Mouse (Mus musculus): ENCODE results near the gene Mtmr4. TPM values are rescaled to one million over a fixed set of nuclear protein-coding genes. Genes with fewer than 3 reads are reported as not detected.

The Mtmr4 gene
- total and polyA plus RNA-seq, 3 experiments = 7.3 to 20.2 (median 14.3) TPM

GRCm38 (mm10) chr11:87580543-87581085, 11.3 kb upstream of the Mtmr4 start:
- ATAC-seq (ENCODE audit: extremely low read depth, insufficient number of reproducible peaks, low FRiP score, poor library complexity, severe bottlenecking) = no peak
- no peak for DNase-seq (ENCODE audit: low spot score)
- H3K4me3 ChIP-seq (ENCODE audit: low read depth, low read length) = no peak overlapping the region
- peaks cover 45% of the 10 kb centered on the region for H3K4me1 ChIP-seq (ENCODE audit: insufficient read depth, low read depth, low read length)
- H3K9me3 ChIP-seq (replicated peaks) = no peaks in the 10 kb centered on the region
- H3K27me3 ChIP-seq (ENCODE audit: insufficient read depth, low read length) = peaks cover 34% of the 10 kb centered on the region
- TF ChIP-seq POLR2AphosphoS5 (IDR thresholded peaks at IDR 0.05; ENCODE audit: insufficient replicate concordance, low read depth, low read length) (no peak), GATA1 (IDR thresholded peaks at IDR 0.05; ENCODE audit: borderline replicate concordance, low read length) (no peak), CTCF (IDR thresholded peaks at IDR 0.05; ENCODE audit: low read depth, low read length) (no peak), TAL1 (conservative IDR thresholded peaks at IDR 0.05; ENCODE audit: low read depth, low read length) (no peak), GATA2 (IDR thresholded peaks at IDR 0.05; ENCODE audit: borderline replicate concordance, low read depth, low read length) (no peak)
- H3K36me3 ChIP-seq (replicated peaks) = no peaks in the 10 kb centered on the region

GRCm38 (mm10) chr11:87581161-87581865, 10.6 kb upstream of the Mtmr4 start:
- H3K4me1 ChIP-seq (ENCODE audit: insufficient read depth, low read depth, low read length) = peaks cover 45% of the 10 kb centered on the region
- TF ChIP-seq CTCF (IDR thresholded peaks at IDR 0.05; ENCODE audit: low read depth, low read length) = no peak
- no peak for TF ChIP-seq TAL1 (conservative IDR thresholded peaks at IDR 0.05; ENCODE audit: low read depth, low read length)
- no peak for TF ChIP-seq POLR2AphosphoS5 (IDR thresholded peaks at IDR 0.05; ENCODE audit: insufficient replicate concordance, low read depth, low read length)
- no peak for TF ChIP-seq GATA2 (IDR thresholded peaks at IDR 0.05; ENCODE audit: borderline replicate concordance, low read depth, low read length)
- no peak for TF ChIP-seq GATA1 (IDR thresholded peaks at IDR 0.05; ENCODE audit: borderline replicate concordance, low read length)
- ATAC-seq (ENCODE audit: extremely low read depth, insufficient number of reproducible peaks, low FRiP score, poor library complexity, severe bottlenecking) (no peak), DNase-seq (ENCODE audit: low spot score) (no peak)
- no peaks in the 10 kb centered on the region for H3K9me3 ChIP-seq (replicated peaks)
- peaks cover 30% of the 10 kb centered on the region for H3K27me3 ChIP-seq (ENCODE audit: insufficient read depth, low read length)
- no peaks in the 10 kb centered on the region for H3K36me3 ChIP-seq (replicated peaks)
- no peak overlapping the region for H3K4me3 ChIP-seq (ENCODE audit: low read depth, low read length)

GRCm38 (mm10) chr11:87581933-87582710, 9.8 kb upstream of the Mtmr4 start:
- TF ChIP-seq CTCF (IDR thresholded peaks at IDR 0.05; ENCODE audit: low read depth, low read length) (no peak), GATA2 (IDR thresholded peaks at IDR 0.05; ENCODE audit: borderline replicate concordance, low read depth, low read length) (no peak)
- ATAC-seq (ENCODE audit: extremely low read depth, insufficient number of reproducible peaks, low FRiP score, poor library complexity, severe bottlenecking) (no peak), DNase-seq (ENCODE audit: low spot score) (no peak)
- H3K27me3 ChIP-seq (ENCODE audit: insufficient read depth, low read length) = peaks cover 27% of the 10 kb centered on the region
- no peaks in the 10 kb centered on the region for H3K36me3 ChIP-seq (replicated peaks)
- H3K4me1 ChIP-seq (ENCODE audit: insufficient read depth, low read depth, low read length) = peaks cover 42% of the 10 kb centered on the region
- no peak overlapping the region for H3K4me3 ChIP-seq (ENCODE audit: low read depth, low read length)
- H3K9me3 ChIP-seq (replicated peaks) = no peaks in the 10 kb centered on the region

DNA sequence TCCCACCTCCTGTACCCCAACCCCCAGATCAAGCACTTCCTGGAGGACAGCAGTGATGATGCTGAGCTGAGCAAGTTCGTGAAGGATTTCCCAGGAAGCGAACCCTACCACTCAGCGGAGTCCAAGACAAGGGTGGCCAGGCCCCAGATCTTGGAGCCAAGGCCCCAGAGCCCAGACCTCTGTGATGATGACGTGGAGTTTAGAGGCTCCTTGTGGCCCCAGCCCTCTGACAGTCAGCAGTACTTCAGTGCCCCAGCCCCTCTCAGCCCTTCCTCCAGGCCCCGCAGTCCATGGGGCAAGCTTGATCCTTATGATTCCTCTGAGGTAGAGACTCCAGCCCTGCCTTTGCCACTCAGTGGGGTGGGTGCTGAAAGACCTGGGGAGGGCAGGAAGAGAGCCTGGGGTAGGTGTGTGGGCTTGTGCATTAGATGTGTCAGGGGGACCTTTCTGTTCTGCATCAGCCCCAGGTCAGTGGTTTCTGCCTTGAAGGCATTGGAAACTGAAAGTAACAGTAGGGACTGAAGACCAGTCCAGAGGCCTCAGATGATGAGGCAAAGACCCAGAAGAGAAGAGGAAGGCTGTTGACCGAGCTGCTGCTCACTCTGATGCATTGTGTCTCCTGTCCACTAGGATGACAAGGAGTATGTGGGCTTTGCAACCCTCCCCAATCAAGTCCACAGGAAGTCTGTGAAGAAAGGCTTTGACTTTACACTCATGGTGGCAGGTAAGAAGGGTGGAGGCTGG, 8.5 kb upstream of the Mtmr4 start:
- H3K4me1 ChIP-seq (ENCODE audit: insufficient read depth, low read depth, low read length) = peaks cover 30% of the 10 kb centered on the region
- H3K4me3 ChIP-seq (ENCODE audit: low read depth, low read length) = no peak overlapping the region
- peaks cover under 1% of the 10 kb centered on the region for H3K36me3 ChIP-seq (replicated peaks)
- no peak for TF ChIP-seq POLR2AphosphoS5 (IDR thresholded peaks at IDR 0.05; ENCODE audit: insufficient replicate concordance, low read depth, low read length)
- TF ChIP-seq CTCF (IDR thresholded peaks at IDR 0.05; ENCODE audit: low read depth, low read length) = no peak
- no peak for TF ChIP-seq TAL1 (conservative IDR thresholded peaks at IDR 0.05; ENCODE audit: low read depth, low read length)
- TF ChIP-seq GATA2 (IDR thresholded peaks at IDR 0.05; ENCODE audit: borderline replicate concordance, low read depth, low read length) = no peak
- TF ChIP-seq GATA1 (IDR thresholded peaks at IDR 0.05; ENCODE audit: borderline replicate concordance, low read length) = no peak
- no peak for DNase-seq (ENCODE audit: low spot score)
- H3K27me3 ChIP-seq (ENCODE audit: insufficient read depth, low read length) = peaks cover 21% of the 10 kb centered on the region
- ATAC-seq (ENCODE audit: extremely low read depth, insufficient number of reproducible peaks, low FRiP score, poor library complexity, severe bottlenecking) = no peak
- no peaks in the 10 kb centered on the region for H3K9me3 ChIP-seq (replicated peaks)

DNA sequence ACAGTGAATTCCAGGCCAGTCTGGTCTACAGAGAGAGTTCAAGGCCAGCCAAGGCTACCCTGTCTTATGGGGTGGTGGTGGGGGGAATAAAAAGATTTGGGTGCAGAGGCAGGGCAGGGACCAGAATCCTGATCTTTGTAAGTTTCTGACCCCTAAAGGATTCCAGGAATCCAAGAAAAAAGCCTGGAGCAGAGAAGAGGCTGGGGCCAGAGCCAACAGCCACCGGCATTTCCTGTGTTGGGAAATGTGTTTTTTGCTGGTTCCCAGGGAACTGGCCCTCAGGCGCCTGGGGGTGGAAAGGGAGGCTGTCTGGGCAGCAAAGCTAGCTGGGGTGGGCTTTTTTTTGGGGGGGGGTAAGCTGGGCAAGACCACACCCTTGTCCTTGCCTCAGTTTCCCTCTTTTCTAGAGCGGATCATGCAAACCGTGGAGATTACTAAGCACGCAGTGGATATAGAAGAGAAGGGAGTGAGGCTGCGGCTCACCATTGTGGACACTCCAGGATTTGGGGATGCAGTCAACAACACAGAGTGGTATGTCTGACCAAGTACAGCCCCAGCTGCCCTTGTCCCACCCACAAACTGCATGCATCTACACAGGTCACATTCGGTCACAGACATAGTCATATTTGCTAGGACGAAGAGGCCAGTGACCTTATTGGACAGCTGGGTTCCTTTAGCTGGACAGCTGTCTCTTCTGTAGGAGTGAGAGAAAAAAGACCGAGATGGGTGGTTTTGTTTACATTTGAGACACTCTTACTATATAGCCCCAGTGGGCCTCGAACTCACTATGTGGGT, 7.1 kb upstream of the Mtmr4 start:
- DNase-seq (ENCODE audit: low spot score) (no peak), ATAC-seq (ENCODE audit: extremely low read depth, insufficient number of reproducible peaks, low FRiP score, poor library complexity, severe bottlenecking) (no peak)

More for the DNA sequence above, 7.1 kb upstream of the Mtmr4 start:
- Histone ChIP-seq H3K36me3 (replicated peaks) (peaks cover 14% of the 10 kb centered on the region), H3K4me3 (ENCODE audit: low read depth, low read length) (no peak overlapping the region), H3K27me3 (ENCODE audit: insufficient read depth, low read length) (peaks cover 21% of the 10 kb centered on the region), H3K9me3 (replicated peaks) (no peaks in the 10 kb centered on the region), H3K4me1 (ENCODE audit: insufficient read depth, low read depth, low read length) (peaks cover 23% of the 10 kb centered on the region)
- TF ChIP-seq POLR2AphosphoS5 (IDR thresholded peaks at IDR 0.05; ENCODE audit: insufficient replicate concordance, low read depth, low read length) = no peak
- no peak for TF ChIP-seq GATA2 (IDR thresholded peaks at IDR 0.05; ENCODE audit: borderline replicate concordance, low read depth, low read length)
- no peak for TF ChIP-seq CTCF (IDR thresholded peaks at IDR 0.05; ENCODE audit: low read depth, low read length)
- TF ChIP-seq TAL1 (conservative IDR thresholded peaks at IDR 0.05; ENCODE audit: low read depth, low read length) = no peak
- TF ChIP-seq GATA1 (IDR thresholded peaks at IDR 0.05; ENCODE audit: borderline replicate concordance, low read length) = no peak
